Mouse (Mus musculus): ENCODE data around the gene Nfyc. TPM values are rescaled to one million over a fixed set of nuclear protein-coding genes. Genes with fewer than 3 reads are reported as not detected.

Nfyc gene
- polyA plus RNA-seq, 1 experiment from 2014 or later = 106 TPM

DNA sequence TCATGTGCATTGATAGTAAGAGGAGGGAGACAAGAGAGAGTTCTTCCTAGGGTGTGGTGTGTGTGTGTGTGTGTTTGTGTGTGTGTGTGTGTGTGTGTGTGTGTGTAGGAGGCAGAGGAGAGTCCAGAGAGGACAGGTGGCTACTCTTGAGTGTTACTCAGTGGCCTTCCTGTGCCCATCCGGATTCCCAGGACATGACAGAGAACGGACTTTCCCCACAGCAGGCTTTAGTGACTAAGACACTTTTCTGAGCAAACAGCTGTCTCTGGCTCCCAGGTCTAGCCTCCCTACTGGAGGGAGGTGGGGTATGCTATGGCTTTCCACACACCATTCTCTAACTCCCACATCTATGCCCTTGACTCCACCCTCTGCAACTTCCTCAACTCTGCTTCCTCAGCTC, 81.8 kb downstream of the Nfyc start:
- Histone ChIP-seq H3K4me3 (ENCODE audit: low read depth, low read length) (no peak overlapping the region), H3K9ac (replicated peaks; ENCODE audit: low read depth, low read length) (no peak overlapping the region), H3K4me2 (ENCODE audit: low read depth, low read length) (no peak overlapping the region), H3K36me3 (ENCODE audit: control insufficient read depth, insufficient read depth, low read length) (no peaks in the 10 kb centered on the region), H3K9me3 (ENCODE audit: control insufficient read depth, low read length) (no peaks in the 10 kb centered on the region), H3K27ac (ENCODE audit: low read depth, low read length) (no peak overlapping the region), H3K27me3 (ENCODE audit: control insufficient read depth, insufficient read depth, low read length) (peaks cover 13% of the 10 kb centered on the region), H3K4me1 (ENCODE audit: control insufficient read depth, insufficient read depth, low read length) (peaks cover 7% of the 10 kb centered on the region; the same call in 1 of the 2 replicates)
- no peak for ATAC-seq (ENCODE audit: low read depth)
- WGBS = 47% methylated on average over 2 of the region's 2 CpGs

DNA sequence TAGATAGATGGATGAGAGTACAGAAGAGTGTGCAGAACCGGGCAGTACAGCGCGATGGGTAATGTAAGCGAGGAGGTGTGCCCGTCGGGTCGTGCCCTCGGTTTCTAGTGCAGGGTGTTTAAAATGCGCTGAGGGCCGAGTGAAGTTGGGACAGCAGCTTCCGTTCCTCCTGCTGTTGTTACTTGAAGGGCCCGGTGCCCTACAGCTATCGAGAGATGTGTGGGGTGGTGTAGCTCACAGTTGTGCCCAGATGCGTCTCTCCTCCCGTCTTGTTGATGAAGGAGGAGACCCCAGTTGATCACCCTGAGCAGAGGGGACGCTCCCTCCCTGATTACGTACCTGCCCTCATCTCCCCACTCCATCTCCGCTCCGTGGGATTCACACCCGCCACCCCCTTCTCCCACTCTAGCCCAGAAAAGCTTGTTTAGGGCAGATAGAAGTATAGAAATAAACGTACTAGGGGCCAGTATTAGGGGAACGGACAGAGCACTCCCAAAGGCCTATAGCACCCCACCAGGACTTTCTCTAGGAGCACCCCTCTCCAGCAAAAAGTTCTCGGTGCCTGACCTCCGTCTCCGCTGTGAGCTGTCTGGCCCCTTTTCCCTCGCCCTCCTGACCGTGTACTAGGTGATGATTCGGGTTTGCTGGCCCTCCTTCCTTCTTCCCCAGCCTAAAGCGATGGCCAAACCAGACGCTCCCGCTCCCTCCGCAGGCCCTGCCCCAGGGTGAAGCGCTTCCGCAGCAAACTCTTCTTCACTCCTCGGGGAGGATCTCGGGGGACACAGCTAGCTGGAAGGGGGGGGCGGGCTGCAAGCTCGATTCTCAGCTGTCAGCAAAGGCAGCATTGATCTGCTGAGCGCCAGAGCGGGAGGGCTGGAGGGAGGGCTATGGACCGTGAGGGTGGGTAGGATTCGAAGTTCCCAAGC, 83.2 kb downstream of the Nfyc start, which contains the start of gene Kcnq4:
Kcnq4 (minus strand) TSS at position 672 of the 926 bp plus-strand sequence.
- Histone ChIP-seq H3K9me3 (ENCODE audit: control insufficient read depth, low read length) (no peaks in the 10 kb centered on the region), H3K9ac (replicated peaks; ENCODE audit: low read depth, low read length) (peak within 1 kb of the TSS; percentile 48), H3K27ac (ENCODE audit: low read depth, low read length) (no peak within 1 kb of the TSS), H3K4me3 (ENCODE audit: low read depth, low read length) (peak within 1 kb of the TSS; percentile 56), H3K4me2 (ENCODE audit: low read depth, low read length) (peak within 1 kb of the TSS; percentile 100), H3K36me3 (ENCODE audit: control insufficient read depth, insufficient read depth, low read length) (no peaks in the 10 kb centered on the region), H3K4me1 (ENCODE audit: control insufficient read depth, insufficient read depth, low read length) (peaks cover 7% of the 10 kb centered on the region; the same call in 1 of the 2 replicates), H3K27me3 (ENCODE audit: control insufficient read depth, insufficient read depth, low read length) (peaks cover 13% of the 10 kb centered on the region)
- 2% methylated on average over 42 of the region's 42 CpGs for WGBS
- ATAC-seq (ENCODE audit: low read depth) = no peak

DNA sequence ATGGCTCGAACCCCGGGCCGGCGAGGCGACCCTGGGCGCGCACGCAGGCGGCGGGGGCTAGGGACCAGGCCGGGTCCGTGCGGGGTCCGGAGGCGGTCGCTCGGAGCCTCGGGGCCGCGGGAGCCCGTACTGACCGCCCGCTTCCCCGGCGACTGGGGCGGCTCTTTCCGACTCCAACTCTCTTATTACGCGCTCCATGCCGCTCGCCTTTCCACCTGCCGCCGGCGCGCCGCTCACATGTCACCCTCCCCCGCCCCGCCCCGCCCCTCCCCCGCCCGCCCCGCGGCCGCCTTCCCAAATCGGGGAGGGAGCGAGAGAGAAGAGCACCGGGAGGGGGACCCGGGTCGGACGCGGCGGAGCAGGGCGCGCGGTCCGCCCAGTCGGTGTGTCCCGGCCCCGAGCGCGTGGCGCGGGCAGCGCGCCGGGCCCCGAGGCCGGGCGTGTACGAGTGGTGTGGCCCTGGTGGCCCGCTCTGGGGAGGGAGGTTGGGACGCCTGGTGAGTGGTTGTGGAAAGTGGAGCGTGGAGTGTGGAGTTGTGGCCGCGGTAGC, 84.1 kb downstream of the Nfyc start:
- under 1% methylated on average over 50 of the region's 75 CpGs for WGBS
- peak overlapping the region; percentile 48 for H3K9ac ChIP-seq (replicated peaks; ENCODE audit: low read depth, low read length)
- ATAC-seq (ENCODE audit: low read depth) = peak; percentile 31

DNA sequence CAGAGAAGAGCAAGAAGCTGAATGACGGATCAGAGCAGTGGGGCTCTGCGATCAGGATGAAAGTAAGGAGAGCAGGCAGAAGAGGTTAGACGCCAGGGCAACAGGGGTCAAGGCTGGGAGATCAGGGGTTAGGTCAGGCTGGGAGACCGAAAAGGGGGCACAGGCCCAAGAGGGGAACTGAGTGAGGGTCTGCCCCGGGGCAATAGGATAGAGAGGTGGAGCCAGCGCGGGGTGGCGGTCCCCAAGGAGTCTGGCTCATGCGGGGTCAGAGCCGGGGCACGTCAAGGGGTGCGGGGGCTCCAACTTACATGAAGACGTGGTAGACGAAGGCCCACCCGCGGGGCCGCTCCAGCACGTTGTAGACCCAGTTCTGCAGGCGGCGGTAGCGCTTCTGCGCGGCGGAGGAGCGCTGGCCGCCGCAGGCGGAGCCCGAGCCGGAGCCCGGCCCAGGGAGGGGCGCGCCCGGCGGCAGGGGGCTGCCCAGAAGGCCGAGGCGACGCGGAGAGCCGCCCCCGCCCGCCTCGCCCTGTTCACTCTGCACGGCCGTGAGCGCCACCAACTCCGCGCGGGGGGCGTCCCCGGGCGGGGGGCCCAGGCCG, 84.7 kb downstream of the Nfyc start:
- peak overlapping the region; percentile 56 for H3K4me3 ChIP-seq (ENCODE audit: low read depth, low read length)
- peak; percentile 62 for ATAC-seq (ENCODE audit: low read depth)
- H3K9ac ChIP-seq (replicated peaks; ENCODE audit: low read depth, low read length) = peak overlapping the region; percentile 48
- peaks cover 11% of the 10 kb centered on the region for H3K27me3 ChIP-seq (ENCODE audit: control insufficient read depth, insufficient read depth, low read length)
- H3K4me2 ChIP-seq (ENCODE audit: low read depth, low read length) = peak overlapping the region; percentile 100
- no peaks in the 10 kb centered on the region for H3K9me3 ChIP-seq (ENCODE audit: control insufficient read depth, low read length)
- WGBS = 2% methylated on average over 49 of the region's 53 CpGs
- H3K27ac ChIP-seq (ENCODE audit: low read depth, low read length) = no peak overlapping the region
- H3K4me1 ChIP-seq (ENCODE audit: control insufficient read depth, insufficient read depth, low read length) = peaks cover 7% of the 10 kb centered on the region; the same call in 1 of the 2 replicates
- H3K36me3 ChIP-seq (ENCODE audit: control insufficient read depth, insufficient read depth, low read length) = no peaks in the 10 kb centered on the region

More for the DNA sequence above, 84.1 kb downstream of the Nfyc start:
- H3K27ac ChIP-seq (ENCODE audit: low read depth, low read length) = no peak overlapping the region
- H3K36me3 ChIP-seq (ENCODE audit: control insufficient read depth, insufficient read depth, low read length) = no peaks in the 10 kb centered on the region
- H3K4me1 ChIP-seq (ENCODE audit: control insufficient read depth, insufficient read depth, low read length) = peaks cover 7% of the 10 kb centered on the region; the same call in 1 of the 2 replicates
- H3K4me3 ChIP-seq (ENCODE audit: low read depth, low read length) = peak overlapping the region; percentile 56
- no peaks in the 10 kb centered on the region for H3K9me3 ChIP-seq (ENCODE audit: control insufficient read depth, low read length)
- H3K4me2 ChIP-seq (ENCODE audit: low read depth, low read length) = peak overlapping the region; percentile 100
- H3K27me3 ChIP-seq (ENCODE audit: control insufficient read depth, insufficient read depth, low read length) = peaks cover 13% of the 10 kb centered on the region

DNA sequence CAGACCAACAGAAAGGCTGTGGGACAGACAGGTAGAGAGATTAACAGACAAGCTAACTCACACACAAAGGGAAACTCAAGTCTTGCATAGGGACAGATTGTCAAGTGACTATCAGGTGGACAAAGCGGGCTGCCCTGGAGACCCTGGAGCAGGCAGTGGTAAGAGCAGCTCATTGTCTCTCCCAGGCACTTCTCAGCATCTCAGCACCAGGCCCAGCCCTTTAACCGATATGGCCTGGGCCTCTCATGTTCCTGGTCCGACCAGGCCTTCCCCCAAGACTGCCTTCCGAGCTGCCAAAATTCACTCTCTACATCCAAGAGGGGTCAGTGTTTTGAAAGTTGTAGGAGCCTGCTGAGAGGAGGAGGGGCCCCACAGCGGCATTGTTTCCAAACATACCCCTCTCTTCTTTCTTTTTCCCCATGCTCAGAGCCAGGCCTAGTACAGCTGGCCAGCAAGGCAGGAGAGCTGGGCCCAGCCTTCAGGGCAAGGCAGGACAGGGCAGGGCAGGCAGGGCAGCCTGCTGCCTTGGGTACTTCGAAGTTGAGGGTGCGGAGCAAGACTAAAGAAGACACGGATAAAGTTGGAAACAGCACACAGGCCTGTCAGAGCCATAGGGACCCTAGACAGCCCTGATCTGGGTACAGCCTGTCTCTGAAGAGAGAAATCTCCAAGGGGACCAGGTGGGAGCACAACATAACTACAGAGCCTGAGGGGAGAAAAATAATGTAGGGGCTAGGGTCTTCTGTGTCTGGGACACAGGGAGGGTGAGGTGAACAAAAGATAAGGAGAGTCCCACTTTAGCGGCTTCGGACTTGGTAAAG, 85.4 kb downstream of the Nfyc start:
- no peak for ATAC-seq (ENCODE audit: low read depth)
- H3K36me3 ChIP-seq (ENCODE audit: control insufficient read depth, insufficient read depth, low read length) = no peaks in the 10 kb centered on the region
- H3K27me3 ChIP-seq (ENCODE audit: control insufficient read depth, insufficient read depth, low read length) = peaks cover 11% of the 10 kb centered on the region
- no peaks in the 10 kb centered on the region for H3K9me3 ChIP-seq (ENCODE audit: control insufficient read depth, low read length)
- no peak overlapping the region for H3K9ac ChIP-seq (replicated peaks; ENCODE audit: low read depth, low read length)
- H3K4me1 ChIP-seq (ENCODE audit: control insufficient read depth, insufficient read depth, low read length) = peaks cover 7% of the 10 kb centered on the region; the same call in 1 of the 2 replicates
- H3K4me3 ChIP-seq (ENCODE audit: low read depth, low read length) = no peak overlapping the region
- H3K4me2 ChIP-seq (ENCODE audit: low read depth, low read length) = peak overlapping the region; percentile 100
- no peak overlapping the region for H3K27ac ChIP-seq (ENCODE audit: low read depth, low read length)
- 18% methylated on average over 10 of the region's 10 CpGs for WGBS

DNA sequence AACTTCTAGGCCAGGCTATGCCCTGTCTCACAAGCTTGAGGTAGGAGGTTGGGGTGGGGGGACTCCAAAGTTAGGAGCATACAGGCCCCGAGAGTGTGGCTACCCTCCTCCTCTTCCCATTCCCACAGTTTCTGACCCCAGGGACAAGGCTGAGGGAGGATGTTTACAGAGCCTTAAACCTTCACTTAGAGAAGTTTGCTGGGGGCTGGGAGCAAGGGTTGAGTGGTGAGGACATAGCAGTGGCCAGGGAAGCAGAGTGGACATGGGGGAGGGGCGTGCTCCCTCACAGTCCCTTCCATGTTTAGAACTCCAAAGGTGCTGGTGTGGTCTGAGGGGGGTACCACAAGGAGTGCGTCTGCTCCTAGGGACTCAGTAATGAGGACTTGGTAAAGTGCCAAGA, 87.7 kb downstream of the Nfyc start:
- ATAC-seq (ENCODE audit: low read depth) = no peak
- Histone ChIP-seq H3K9me3 (ENCODE audit: control insufficient read depth, low read length) (no peaks in the 10 kb centered on the region), H3K4me1 (ENCODE audit: control insufficient read depth, insufficient read depth, low read length) (peaks cover 7% of the 10 kb centered on the region; the same call in 1 of the 2 replicates), H3K4me2 (ENCODE audit: low read depth, low read length) (no peak overlapping the region), H3K36me3 (ENCODE audit: control insufficient read depth, insufficient read depth, low read length) (no peaks in the 10 kb centered on the region), H3K27ac (ENCODE audit: low read depth, low read length) (no peak overlapping the region), H3K9ac (replicated peaks; ENCODE audit: low read depth, low read length) (no peak overlapping the region), H3K4me3 (ENCODE audit: low read depth, low read length) (no peak overlapping the region), H3K27me3 (ENCODE audit: control insufficient read depth, insufficient read depth, low read length) (peaks cover under 1% of the 10 kb centered on the region; the same call in 1 of the 2 replicates)
- 67% methylated on average over 3 of the region's 3 CpGs for WGBS

DNA sequence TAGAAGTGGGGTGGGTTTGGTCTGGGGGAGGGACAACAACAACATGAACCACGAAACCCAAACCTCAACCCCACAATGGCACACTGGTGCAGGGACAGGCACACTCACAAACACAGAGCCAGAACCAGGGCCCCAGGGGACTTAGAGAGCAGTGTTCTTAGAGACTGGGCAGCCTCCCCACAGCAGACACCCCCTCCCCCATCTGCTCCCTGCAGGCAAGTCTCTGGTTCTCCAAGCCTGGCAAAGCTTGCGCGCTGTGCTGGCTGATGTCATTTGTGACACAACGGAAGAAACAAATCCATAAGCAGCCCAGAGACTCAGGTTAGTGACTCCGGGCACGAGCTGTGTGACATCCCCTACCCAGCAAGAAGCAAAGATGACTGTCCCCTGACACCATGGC, 90.1 kb downstream of the Nfyc start:
- WGBS = 61% methylated on average over 6 of the region's 6 CpGs
- no peak; the same call in 1 of the 2 replicates for ATAC-seq (ENCODE audit: low read depth)
- no peak overlapping the region for H3K9ac ChIP-seq (replicated peaks; ENCODE audit: low read depth, low read length)

DNA sequence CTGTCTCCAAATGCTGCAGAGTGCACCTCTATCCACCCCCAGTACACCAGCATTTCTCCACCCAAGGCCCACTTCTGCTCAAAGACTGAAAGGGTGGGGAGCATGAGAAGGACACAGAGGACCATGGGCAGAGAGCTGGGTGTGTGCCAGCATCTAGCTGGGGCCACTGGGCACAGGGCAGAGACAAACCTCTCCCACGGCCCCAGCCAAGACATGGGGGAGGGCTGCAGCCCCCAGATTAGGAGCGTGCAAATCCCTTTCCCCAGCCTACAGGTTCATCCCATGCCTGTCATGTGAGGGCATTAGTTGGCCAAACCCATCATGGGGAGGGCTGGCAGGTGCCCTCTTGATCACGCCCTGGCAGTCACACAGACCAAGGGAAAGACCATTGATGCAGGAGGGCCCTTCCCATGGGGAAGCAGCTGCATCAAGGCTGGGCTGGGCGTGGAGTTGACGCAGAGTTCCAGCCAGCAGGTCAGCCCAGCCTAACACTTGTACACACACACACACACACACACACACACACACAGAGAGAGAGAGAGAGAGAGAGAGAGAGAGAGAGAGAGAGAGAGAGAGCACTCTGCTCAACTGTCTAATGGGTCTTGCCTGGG, 97.3 kb downstream of the Nfyc start:
- Histone ChIP-seq H3K9ac (replicated peaks; ENCODE audit: low read depth, low read length) (no peak overlapping the region), H3K4me1 (ENCODE audit: control insufficient read depth, insufficient read depth, low read length) (peaks cover 11% of the 10 kb centered on the region; the same call in 1 of the 2 replicates), H3K4me3 (ENCODE audit: low read depth, low read length) (no peak overlapping the region), H3K36me3 (ENCODE audit: control insufficient read depth, insufficient read depth, low read length) (no peaks in the 10 kb centered on the region), H3K4me2 (ENCODE audit: low read depth, low read length) (no peak overlapping the region), H3K27ac (ENCODE audit: low read depth, low read length) (no peak overlapping the region), H3K27me3 (ENCODE audit: control insufficient read depth, insufficient read depth, low read length) (no peaks in the 10 kb centered on the region), H3K9me3 (ENCODE audit: control insufficient read depth, low read length) (no peaks in the 10 kb centered on the region)
- 72% methylated on average over 5 of the region's 5 CpGs for WGBS
- no peak for ATAC-seq (ENCODE audit: low read depth)

More for the DNA sequence above, 90.1 kb downstream of the Nfyc start:
- no peaks in the 10 kb centered on the region for H3K27me3 ChIP-seq (ENCODE audit: control insufficient read depth, insufficient read depth, low read length)
- H3K4me3 ChIP-seq (ENCODE audit: low read depth, low read length) = no peak overlapping the region
- H3K36me3 ChIP-seq (ENCODE audit: control insufficient read depth, insufficient read depth, low read length) = no peaks in the 10 kb centered on the region
- no peak overlapping the region for H3K27ac ChIP-seq (ENCODE audit: low read depth, low read length)
- no peaks in the 10 kb centered on the region for H3K9me3 ChIP-seq (ENCODE audit: control insufficient read depth, low read length)
- H3K4me2 ChIP-seq (ENCODE audit: low read depth, low read length) = no peak overlapping the region
- no peaks in the 10 kb centered on the region for H3K4me1 ChIP-seq (ENCODE audit: control insufficient read depth, insufficient read depth, low read length)
